Mouse (Mus musculus): ENCODE results near the gene 3110018I06Rik. TPM values are rescaled to one million over a fixed set of nuclear protein-coding genes. Genes with fewer than 3 reads are reported as not detected.

The 3110018I06Rik gene
- polyA plus RNA-seq (2012; rRNA removed) = not detected in 2 replicates

GRCm38 (mm10) chr12:107488371-107488770 is at the start of gene 3110018I06Rik:
Gene 3110018I06Rik, plus strand, starts transcription at chr12:107488632.

